Mouse (Mus musculus): ENCODE data around the gene 5430419D17Rik. TPM values are rescaled to one million over a fixed set of nuclear protein-coding genes. Genes with fewer than 3 reads are reported as not detected.

The 5430419D17Rik gene
- total RNA-seq, 1 experiment from 2014 or later, result not detected

GRCm38 (mm10) chr7:131297151-131297550, 122.9 kb downstream of the 5430419D17Rik start:
- ATAC-seq (replicated peaks; ENCODE audit: insufficient number of reproducible peaks, low FRiP score, low TSS enrichment, poor library complexity, severe bottlenecking), result no peak

GRCm38 (mm10) chr7:131303340-131303739, 129.1 kb downstream of the 5430419D17Rik start:
- no peak for ATAC-seq (replicated peaks; ENCODE audit: insufficient number of reproducible peaks, low FRiP score, low TSS enrichment, poor library complexity, severe bottlenecking)

- ATAC-seq (replicated peaks; ENCODE audit: insufficient number of reproducible peaks, low FRiP score, low TSS enrichment, poor library complexity, severe bottlenecking), result no peak
Observed at GRCm38 (mm10) chr7:131306733-131307132, 132.5 kb downstream of the 5430419D17Rik start.

- ATAC-seq (replicated peaks; ENCODE audit: insufficient number of reproducible peaks, low FRiP score, low TSS enrichment, poor library complexity, severe bottlenecking), result no peak
Observed at GRCm38 (mm10) chr7:131314493-131314892, 140.3 kb downstream of the 5430419D17Rik start.

GRCm38 (mm10) chr7:131317587-131317986, 143.4 kb downstream of the 5430419D17Rik start:
- no peak for ATAC-seq (replicated peaks; ENCODE audit: insufficient number of reproducible peaks, low FRiP score, low TSS enrichment, poor library complexity, severe bottlenecking)

- no peak for ATAC-seq (replicated peaks; ENCODE audit: insufficient number of reproducible peaks, low FRiP score, low TSS enrichment, poor library complexity, severe bottlenecking)
Observed at GRCm38 (mm10) chr7:131318340-131318739, 144.1 kb downstream of the 5430419D17Rik start.

- ATAC-seq (replicated peaks; ENCODE audit: insufficient number of reproducible peaks, low FRiP score, low TSS enrichment, poor library complexity, severe bottlenecking), result no peak
Observed at GRCm38 (mm10) chr7:131322192-131322591, 148.0 kb downstream of the 5430419D17Rik start, which contains the start of gene Cuzd1. Gene Cuzd1 (minus strand): TSS chr7:131322292.

- ATAC-seq (replicated peaks; ENCODE audit: insufficient number of reproducible peaks, low FRiP score, low TSS enrichment, poor library complexity, severe bottlenecking), result no peak
Observed at GRCm38 (mm10) chr7:131327054-131327453, 152.9 kb downstream of the 5430419D17Rik start.

- no peak for ATAC-seq (replicated peaks; ENCODE audit: insufficient number of reproducible peaks, low FRiP score, low TSS enrichment, poor library complexity, severe bottlenecking)
Observed at GRCm38 (mm10) chr7:131329416-131329815, 155.2 kb downstream of the 5430419D17Rik start, which contains the start of gene Fam24b. Gene Fam24b (minus strand): TSS chr7:131329516.

GRCm38 (mm10) chr7:131331688-131332087, 157.5 kb downstream of the 5430419D17Rik start:
- ATAC-seq (replicated peaks; ENCODE audit: insufficient number of reproducible peaks, low FRiP score, low TSS enrichment, poor library complexity, severe bottlenecking), result no peak

GRCm38 (mm10) chr7:131333564-131333963, 159.4 kb downstream of the 5430419D17Rik start, which contains the start of gene Fam24a:
Gene Fam24a (plus strand): TSS chr7:131333864.
- no peak for ATAC-seq (replicated peaks; ENCODE audit: insufficient number of reproducible peaks, low FRiP score, low TSS enrichment, poor library complexity, severe bottlenecking)

- ATAC-seq (replicated peaks; ENCODE audit: insufficient number of reproducible peaks, low FRiP score, low TSS enrichment, poor library complexity, severe bottlenecking), result no peak
Observed at GRCm38 (mm10) chr7:131337502-131338068, 163.4 kb downstream of the 5430419D17Rik start.

- ATAC-seq (replicated peaks; ENCODE audit: insufficient number of reproducible peaks, low FRiP score, low TSS enrichment, poor library complexity, severe bottlenecking), result no peak
Observed at GRCm38 (mm10) chr7:131345856-131346541, 171.8 kb downstream of the 5430419D17Rik start.

Other genes with a start within 250 kb of the 5430419D17Rik start
- gene Htra1, start 238.3 kb upstream of the 5430419D17Rik start, total RNA-seq (2017), result 0.39 TPM in 1 of 3 replicates, not detected in the others
- gene Dmbt1, start 142.3 kb upstream of the 5430419D17Rik start, total RNA-seq (2017), result not detected in 3 replicates
- gene 4933402N03Rik, start 28.1 kb upstream of the 5430419D17Rik start, total RNA-seq (2017), result not detected in 3 replicates
- gene Cuzd1, start 147.9 kb downstream of the 5430419D17Rik start, total RNA-seq (2017), result not detected in 3 replicates
- gene Fam24b, start 155.1 kb downstream of the 5430419D17Rik start, total RNA-seq (2017), result not detected in 3 replicates
- gene Fam24a, start 159.5 kb downstream of the 5430419D17Rik start, total RNA-seq (2017), result not detected in 3 replicates
- gene 2310057M21Rik, start 188.4 kb downstream of the 5430419D17Rik start, total RNA-seq (2017), result 2.8 to 6.2 TPM (median 3.2 TPM) in 3 replicates
- gene Pstk, start 196.7 kb downstream of the 5430419D17Rik start, total RNA-seq (2017), result 18.9 to 36.5 TPM (median 23.7 TPM) in 3 replicates
- gene Ikzf5, start 236.1 kb downstream of the 5430419D17Rik start, total RNA-seq (2017), result 28.0 to 29.4 TPM (median 29.1 TPM) in 3 replicates
- gene Acadsb, start 236.2 kb downstream of the 5430419D17Rik start, total RNA-seq (2017), result 29.1 to 49.0 TPM (median 36.2 TPM) in 3 replicates